Mouse (Mus musculus): Measurements from ENCODE around the gene Ush1c.

DNA sequence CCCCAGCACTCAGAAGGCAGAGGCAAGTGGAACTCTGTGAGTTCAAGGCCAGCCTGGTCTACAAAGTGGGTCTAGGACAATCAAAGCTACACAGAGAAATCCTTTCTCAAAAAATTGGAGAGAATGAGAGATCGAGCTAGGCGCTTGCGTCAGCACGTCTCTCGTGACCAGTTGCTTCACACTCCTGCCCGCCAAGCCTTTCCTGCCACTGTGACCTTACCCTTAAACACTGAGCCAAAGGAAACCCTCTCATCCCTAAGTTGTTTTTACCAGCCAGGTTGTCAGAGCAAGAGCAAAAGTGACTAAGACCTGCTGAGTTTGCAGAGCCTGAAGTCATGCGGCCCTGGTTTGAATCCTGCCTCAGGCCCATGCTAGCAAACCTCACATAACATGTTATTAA is 70.4 kb downstream of the Ush1c start:
- no peak for TF ChIP-seq CTCF (IDR thresholded peaks at IDR 0.05; ENCODE audit: insufficient read depth, low read depth, low read length)
- no peak for TF ChIP-seq POLR2A (IDR thresholded peaks at IDR 0.05; ENCODE audit: insufficient read depth, low read depth, low read length)
